Mouse (Mus musculus) kidney, postnatal 14 days (tissue): Measurements from ENCODE around the gene Gimap4.

Source experiments
- DNase-seq: peaks from one replicate; pipeline ENCODE4 v3.0.0; 2022; ENCODE audit warnings: mixed read lengths

The Gimap4 gene

DNA sequence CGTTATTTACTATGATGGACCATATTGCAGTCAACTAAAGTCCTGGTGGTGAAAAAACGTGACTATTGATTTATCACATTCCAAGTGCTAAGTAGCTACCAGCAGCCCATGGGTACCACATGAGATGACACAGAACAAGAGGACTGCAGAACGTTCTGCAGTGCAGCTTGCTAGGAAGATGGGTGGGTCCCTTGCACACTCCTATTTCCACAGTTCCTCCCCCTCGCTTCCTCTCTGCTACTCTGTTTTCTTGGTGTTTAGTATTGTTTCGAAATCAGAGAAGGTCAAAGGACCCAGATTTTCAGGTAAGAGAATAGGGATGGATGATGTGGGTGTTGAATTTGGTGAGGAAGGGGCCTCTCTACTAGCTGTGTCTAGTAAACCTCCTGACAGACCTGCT is at the start of gene Gimap4:
Gene Gimap4 (plus strand): TSS at position 231 of the 400 bp plus-strand sequence.
- no peak for DNase-seq

DNA sequence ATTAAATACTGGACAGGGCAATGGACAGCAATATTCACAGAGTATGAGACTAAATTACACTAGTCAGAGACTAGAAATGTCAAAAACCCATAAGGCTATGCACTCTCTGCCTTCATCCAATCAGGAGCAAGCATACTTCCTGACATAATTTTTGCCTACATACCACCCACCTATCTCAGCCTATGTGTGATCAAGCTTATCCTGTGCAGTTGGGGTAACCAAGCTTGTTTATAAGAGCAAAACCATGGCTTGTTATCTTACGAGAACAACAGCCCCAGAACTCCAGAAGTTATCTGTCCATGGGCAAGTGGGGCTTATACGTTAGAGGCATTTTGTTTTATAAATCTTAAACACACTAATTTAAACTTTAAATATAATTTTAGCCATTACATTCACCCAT is 49.2 kb upstream of the Gimap4 start:
- no peak for DNase-seq

DNA sequence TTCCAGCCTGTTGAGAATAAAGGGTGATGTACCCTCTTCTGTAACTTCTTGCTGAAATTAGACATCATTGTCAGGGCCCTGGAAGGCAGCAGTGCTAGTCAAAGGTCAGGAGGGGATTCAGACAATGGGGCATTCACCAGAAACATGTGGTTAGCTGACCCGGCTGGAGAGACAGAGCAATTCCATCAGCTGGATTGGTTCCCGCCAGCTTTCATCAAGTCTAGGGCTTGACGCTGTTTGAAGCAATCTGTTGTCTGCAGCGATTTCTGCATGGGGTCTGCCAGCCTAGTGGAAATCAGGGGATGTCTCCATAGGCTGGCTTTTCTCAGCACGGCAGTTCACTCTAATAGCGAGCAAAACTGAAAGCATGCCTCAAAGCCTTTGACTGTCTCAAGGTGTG is 47.8 kb upstream of the Gimap4 start:
- no peak for DNase-seq

DNA sequence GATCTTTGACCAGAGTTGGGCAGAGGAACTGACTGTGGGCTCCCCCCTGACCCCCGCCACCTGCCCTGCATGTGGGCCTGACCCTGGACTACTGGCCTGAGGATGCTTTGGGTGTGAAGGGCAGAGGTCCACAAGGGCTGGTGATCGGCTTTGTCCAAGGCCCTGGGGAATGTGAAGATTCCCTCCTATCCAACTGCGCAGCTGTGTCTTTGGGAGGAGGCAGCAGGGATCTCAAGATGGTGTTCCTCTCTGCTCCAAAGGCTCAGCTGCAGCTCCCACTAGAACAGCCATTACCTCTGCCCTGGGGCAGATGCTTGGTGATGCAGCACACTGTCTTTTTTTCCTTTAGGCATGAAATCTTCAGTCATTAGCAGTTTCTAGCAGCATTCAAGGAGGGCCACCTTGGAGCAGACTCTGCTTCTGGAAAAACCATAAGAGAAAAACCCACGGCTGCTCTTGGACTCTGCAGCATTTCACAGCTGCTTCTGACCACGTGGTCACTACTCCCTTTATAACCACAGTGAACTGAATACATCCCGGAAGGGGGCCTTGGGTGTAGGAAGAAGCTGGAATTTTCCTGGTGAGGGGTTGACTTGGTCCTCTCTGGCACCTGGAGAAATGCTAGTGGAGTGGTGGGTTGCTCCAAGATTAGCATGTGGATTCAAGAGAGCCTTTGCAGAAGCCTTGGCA is 46.4 kb upstream of the Gimap4 start:
- no peak for DNase-seq

DNA sequence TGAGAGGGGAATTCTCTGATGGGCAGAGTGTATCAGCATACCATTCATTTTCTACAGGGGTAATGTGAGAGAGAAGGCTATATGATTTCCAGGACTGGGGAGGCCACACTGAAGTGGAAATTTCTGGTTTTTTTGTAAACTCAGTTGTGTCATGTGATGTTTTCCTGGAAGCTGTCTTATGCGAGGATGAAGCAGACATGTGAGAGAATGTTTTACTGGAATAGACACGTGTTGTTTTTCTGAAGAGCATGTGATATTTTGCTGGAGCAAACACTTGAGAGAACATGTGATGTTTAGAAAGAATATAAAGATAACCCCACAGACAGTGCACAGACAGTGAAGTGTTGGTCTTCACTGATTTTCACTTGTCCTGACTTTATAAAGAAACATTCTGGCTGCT is 45.8 kb upstream of the Gimap4 start:
- no peak for DNase-seq

DNA sequence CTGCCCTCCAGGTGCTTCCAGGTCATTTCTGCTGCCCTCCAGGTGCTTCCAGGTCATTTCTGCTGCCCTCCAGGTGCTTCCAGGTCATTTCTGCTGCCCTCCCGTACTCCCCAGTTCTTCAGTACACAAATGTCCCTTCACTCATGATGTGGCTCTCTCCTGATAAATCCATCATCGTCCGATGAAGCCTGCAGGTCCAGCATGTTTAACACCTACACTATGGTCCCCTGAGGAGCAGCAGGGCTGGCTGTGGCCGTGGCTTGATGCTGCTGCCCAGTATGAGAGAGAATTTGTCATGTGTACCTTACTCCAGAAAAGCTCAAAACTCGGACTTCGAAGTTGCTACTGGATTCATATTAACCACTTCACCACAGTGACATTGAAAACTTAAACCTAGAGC is 43.0 kb upstream of the Gimap4 start:
- DNase-seq: no peak

DNA sequence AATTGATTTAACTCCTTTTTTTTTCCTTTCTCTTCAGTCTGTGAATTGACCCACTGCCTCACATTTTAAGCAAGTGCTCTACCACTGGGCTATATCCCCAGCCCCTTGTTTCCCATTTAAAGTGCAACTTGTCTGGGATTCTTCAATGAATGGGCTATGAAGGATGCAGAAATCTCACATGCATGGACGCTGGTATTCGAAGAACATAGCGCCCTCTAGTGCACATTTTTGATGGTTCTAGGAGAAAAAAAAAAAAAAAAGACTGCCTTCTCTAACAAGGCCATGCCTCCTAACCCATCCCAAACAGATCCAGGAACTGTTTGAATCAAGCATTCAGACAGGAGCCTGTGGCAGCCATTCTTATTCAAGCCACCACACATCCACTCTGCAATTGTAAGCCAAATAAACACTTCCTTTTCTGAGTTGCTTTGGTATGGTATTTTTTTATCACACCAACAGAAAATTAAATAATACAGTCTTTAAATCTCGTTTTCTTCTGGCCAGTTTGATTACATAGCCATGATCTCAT is 41.5 kb upstream of the Gimap4 start:
- peak; percentile 61 for DNase-seq

DNA sequence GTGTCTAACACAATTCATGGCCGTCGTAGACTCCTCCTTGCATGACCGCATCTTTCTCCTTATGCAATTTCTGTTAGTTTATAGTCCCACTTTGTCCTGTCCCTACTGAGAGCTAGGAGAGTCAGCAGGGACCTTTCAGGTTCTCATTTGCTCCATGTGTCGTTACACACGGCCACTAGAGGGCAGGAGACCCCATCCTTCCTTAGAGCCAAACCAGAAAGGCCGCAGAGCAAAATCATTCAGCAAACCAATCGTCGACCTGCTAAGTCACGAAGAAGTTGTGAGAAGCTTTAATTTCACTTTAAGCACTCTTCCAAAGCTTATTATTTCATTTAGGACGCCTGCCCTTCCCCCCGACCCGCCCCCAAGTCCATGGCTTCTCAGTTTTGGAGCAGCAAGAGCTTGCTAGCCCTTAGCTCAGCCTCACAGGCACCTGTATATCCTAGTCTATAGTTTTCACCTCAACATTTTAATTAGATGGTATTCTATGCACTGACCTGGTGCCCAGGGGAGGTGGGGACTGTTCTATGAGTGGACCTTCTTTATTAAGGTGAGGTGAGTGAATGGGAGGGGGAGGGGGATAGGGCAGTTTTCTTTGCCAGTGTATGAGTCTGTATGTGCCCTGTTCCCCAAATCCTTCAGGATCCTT is 38.6 kb upstream of the Gimap4 start:
- DNase-seq: peak; percentile 83

DNA sequence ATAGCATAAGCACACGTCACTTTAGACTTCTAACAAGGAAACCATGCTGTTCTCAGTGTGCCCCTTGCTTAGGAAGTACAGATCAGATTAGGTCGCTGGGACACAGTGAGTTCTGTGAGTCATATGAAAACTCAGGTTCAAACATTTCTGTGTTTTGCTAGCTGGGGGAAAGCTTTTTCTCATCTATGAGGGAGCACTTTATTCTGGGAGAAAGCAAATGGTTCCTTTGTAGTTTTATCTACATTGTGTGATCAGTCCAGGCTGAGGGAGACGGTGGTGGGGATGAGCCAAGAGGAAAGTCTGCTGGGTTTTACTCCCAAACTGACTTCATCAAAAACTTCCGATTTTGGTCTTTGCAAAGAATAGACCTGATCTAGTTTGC is 38.0 kb upstream of the Gimap4 start:
- DNase-seq: no peak

DNA sequence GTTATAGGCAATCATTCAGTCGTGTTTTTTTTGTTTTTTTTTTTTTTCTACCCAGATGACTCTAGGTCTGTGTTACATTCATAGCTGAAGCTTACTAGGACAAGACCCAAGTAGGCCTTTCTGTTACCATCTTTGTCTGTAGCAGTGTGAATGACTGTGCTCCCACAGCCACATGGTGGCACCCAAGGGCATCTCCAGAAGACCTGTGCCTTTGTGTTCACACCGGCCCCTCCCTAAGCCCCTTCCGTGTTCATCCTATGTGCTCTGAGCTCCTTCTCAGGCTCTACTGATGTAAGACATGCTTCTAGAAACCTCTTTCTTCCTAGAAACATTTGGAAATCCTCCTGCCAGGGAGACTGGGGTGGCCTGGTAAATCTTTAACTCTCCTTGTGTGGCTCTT is 37.4 kb upstream of the Gimap4 start, which contains the start of gene Gimap8:
Gene Gimap8 (plus strand): TSS at position 240 of the 400 bp plus-strand sequence.
- peak; percentile 84 for DNase-seq

DNA sequence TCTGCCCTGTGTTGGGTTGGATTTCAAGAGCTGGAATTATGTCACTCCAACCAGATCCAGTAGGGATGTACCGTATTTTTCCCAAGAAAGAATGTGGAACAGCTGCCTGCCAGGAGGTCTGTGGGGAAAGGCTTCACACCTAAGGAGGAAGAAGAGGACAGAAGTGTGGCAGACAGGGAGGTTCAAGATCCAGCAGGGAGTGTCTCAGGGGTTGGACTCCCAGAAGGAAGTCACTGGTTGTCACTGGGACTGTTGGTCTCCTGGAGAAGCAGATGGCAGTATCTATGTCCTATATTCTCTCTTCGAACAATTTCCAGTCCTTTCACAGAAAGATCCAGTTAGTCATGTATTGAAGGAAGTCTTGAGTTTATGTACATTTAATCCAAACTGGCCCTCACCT is 36.7 kb upstream of the Gimap4 start:
- DNase-seq: no peak

DNA sequence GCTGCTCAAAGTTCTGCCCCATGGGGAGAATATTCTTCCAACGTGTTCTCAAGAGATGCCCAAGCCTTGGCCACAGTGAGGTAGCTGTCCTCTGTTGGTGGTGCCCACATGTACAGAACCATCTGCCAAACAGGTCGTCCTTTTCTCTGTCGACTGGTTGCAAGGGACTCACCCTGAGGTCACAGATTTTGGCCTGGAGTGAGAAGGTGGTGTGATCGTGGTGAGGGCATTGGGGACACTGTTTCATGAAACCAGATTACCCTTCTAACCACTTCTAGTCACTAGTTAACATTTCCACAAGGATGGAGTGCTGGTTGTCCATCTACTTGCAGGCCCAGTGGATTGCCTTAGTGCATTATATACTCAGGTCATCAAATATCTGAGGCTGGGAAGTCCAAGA is 35.6 kb upstream of the Gimap4 start:
- peak; percentile 28 for DNase-seq

DNA sequence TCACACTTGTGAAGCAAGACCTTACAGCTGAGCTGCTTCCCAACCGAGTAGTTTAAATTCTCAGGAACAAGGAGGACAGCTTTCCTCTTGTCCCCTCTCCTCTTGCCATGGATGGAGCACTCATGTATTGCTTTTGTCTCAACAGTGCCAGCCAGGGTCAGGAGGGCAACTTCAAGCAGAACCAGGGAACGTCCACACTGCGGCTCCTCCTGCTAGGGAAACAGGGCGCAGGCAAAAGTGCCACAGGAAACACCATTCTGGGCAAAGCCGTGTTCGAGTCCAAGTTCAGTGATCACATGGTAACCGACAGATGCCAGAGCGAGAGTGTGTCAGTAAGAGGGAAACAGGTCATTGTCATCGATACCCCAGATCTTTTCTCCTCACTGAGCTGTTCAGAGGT is 34.3 kb upstream of the Gimap4 start:
- DNase-seq: no peak

DNA sequence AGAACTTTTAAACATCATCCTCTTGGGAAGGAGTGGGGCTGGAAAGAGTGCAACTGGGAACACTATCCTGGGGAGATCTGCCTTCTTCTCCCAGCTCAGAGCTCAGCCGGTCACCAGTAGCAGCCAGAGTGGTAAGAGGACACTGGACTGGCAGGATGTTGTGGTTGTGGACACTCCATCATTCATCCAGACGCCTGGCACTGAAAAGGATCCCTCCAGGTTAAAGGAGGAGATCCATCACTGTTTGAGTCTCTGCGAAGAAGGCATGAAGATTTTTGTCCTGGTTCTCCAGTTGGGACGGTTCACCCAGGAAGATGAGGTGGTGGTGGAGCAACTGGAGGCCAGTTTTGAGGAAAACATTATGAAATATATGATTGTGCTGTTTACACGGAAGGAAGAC is 25.6 kb upstream of the Gimap4 start:
- DNase-seq: no peak

DNA sequence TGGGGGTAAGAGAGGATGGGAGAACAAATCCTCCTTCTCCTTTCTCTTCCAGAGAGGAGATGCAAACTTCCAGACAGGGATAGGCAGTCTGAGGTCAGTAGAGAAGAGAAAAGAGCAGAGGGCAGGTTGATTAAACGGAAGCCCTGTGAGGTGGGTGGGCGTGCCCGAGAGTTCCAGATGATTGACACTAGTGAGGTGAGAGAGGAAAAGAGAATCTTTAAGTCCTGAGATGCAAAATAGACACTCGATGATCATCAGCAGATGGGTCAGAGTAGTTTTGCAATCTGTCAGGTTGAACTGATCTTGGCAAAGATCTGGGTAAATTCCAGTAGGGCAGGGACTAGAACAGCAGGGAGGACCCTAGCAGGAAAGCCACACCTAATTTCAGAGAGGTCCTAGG is 19.6 kb upstream of the Gimap4 start:
- no peak for DNase-seq

DNA sequence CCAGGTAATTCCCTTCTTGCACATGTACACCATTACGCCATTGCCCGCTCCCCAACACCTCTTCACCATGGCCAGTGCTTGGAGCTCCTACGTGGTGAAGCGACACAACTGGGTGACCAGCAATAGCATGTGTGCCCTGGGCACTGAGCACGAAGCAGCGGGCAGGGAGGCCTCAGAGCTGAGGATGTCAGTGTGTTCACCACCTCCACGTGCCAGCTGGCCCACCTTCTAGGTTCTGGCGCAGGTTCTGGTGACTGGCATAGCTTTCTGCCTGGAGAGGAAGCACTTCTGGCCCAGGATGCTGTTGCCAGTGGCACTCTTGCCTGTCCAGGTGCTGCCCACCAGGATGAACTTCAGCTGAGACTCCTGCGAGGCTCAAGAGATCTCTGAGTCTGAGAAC is 18.9 kb upstream of the Gimap4 start:
- DNase-seq: no peak

DNA sequence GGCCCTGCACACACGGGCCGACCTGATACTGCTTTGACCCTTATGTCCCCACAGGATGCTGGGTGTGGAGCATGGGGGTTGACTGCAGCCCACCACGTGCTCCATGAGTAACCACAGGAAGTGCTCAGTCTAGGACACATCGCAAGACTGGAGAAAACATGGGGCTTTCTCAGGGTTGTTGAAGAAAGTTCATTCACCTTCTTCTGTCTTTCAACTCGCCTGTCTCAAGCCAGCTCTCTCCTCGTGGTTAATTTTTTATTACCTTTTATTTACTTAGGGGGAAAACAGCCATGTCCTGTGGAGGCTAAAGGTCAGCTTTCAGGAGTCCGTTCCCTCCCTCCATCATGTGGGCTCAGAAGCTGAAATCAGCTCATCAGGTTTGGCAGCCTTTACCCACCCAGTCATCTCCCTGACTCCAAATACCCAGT is 18.2 kb upstream of the Gimap4 start:
- peak; percentile 61 for DNase-seq

DNA sequence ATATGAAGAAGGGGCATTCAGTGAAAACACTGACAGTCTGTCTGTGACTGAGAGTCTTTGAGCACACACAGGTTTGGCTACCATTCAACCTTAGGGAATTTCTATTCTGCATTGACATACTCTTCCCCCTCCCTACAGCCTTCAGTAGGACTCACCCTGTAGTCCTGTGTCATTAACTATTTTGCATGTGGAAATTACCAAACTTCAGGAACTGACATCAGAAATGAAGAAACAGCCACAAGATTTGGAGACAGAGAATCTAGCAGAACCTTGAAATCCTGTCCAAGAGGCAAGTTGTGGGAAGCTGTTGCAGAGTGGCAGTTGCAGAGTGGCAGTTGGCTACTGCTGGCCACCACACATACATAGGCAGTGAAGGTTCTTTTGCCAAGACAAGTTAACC is 16.3 kb upstream of the Gimap4 start:
- no peak for DNase-seq

DNA sequence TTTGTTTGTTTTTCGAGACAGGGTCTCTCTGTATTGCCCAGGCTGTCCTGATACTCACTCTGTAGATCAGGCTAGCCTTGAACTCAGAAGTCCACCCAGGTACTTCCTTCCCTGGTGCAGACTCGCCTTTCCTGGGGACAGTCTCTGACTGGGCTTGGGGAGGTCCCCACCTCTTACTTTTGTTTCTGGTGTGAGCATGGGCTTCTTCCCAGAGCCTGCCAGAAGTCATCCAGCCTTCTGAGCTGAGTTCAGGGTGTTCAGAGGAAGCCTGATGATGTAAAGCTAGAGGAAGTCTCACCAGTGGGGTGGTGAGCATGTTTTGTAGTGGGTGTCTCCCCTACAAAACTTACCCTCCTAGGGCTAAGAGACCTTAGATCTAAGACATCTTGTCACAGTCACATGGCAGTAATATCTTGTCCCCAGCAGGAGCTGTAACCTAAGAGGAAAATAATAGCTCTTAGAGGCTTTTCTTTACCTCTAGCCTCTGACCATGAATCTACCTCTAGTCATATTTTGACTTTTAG is 14.8 kb upstream of the Gimap4 start:
- DNase-seq: no peak

DNA sequence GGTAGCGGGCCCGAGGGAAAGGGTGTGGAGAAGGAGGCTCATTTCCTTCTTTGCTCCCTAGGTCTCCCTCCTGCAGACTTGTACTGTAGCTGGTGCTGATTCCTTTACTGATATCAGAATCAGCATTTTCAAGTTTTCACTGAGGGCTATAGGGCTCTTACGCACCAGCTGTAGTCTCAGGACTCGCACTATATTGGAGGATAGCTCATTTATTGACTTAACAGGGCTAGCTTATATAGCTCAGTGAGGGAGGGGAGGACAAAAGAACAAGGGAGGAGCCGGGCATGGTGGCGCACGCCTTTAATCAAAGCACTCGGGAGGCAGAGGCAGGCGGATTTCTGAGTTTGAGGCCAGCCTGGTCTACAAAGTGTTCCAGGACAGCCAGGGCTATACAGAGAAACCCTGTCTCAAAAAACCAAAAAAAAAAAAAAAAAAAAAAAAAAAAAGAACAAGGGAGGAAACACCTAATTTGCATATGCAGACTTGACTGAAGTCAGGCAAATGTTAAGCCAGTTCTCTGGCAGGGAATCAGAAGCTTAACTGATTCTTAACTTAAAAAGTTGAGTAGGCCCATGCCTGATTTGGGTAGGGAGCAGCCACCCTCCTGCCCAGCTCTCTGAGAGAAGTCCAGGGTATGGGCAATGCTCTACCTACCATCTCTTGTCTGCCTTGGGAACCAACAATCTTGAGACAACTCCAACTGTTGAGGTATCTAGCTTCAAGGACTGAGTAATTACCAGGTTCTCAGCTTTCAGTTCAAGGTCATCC is 9.9 kb upstream of the Gimap4 start:
- no peak for DNase-seq

DNA sequence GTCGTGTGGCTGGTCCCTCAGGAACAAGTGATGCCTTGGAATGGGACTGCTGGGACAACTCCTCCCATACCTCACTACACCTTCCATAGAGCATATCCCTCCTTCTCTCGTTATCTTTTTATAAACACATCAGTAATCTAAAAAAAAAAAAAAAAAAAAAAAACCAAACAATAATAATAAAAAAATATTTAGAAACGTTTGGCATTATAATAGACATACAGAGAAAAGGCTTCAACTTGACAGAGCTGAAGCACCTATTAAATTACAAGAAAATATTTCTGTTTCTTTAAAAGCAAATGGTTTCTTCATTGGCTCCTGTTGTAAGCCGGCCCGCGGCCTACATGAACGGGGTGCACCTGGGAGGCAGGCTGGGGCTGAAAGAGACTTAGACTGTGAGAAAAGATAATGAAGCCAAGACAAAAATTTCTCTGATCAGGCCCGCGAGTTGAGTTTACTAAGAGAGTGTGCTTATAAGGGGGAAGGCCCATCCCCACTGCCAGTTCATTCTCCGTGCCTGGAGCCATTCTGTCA is 8.9 kb upstream of the Gimap4 start:
- no peak for DNase-seq

DNA sequence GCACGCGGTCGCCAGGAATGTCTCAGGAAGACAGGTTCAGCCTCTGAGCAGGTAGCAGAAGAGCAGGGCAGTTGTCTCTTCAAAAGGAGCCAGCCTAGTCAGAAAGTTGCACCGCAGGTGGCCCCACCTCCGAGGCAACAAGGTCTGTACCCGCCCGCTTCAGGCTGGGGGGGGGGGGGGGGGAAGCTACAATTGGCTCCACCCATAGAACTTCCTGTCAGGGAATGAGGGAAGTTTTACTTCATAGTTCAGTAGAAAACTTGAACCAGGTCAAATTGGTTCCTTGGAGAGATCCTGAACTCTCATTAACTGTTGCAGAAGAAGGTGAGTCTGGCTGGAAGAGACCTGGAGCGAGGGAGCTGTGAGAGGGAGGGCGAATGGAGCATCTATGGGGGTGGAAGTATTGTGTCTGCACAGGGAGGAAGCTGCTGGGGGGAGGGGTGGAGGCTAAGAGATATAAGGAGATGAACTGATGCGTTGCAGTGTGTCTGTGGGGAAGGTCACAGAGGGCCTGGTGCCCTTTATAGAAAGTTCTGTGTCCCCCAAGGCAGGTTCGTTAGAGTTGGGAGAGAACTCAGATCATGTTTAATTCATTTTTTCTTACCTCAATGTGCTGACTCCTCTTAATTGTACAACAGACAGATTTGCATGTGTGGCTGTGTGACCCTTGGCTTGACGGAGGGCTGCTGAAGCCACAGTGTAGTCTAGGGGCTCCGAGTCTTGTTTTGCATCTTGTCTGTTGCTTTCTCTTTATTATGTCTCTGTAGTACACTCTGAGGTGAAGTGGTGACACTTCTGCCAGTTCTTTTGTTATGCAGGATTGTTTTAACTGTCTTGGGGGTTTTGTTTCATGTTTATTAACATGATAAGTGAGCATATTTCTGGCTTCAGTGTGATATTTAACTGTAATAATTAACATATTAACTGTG is 8.2 kb upstream of the Gimap4 start, which contains the start of gene Gimap9:
Gene Gimap9 (plus strand): TSS at position 199 of the 929 bp plus-strand sequence.
- DNase-seq: peak; percentile 76
